Mouse (Mus musculus): Measurements from ENCODE around the gene Cnih3. TPM values are rescaled to one million over a fixed set of nuclear protein-coding genes. Genes with fewer than 3 reads are reported as not detected.

Gene Cnih3
- polyA plus RNA-seq, 1 experiment from 2014 or later, result 0.18 TPM

- H3K4me2 ChIP-seq (ENCODE audit: low read length), result no peak overlapping the region
- no peak overlapping the region for H3K4me3 ChIP-seq (ENCODE audit: control insufficient read depth in 1 of 2, insufficient read depth in 1 of 2, low read depth in 1 of 2, low read length in 2 of 2)
- 55% methylated on average over 7 of the region's 7 CpGs for WGBS
- H3K9ac ChIP-seq (ENCODE audit: low read length), result no peak overlapping the region
- no peak for ATAC-seq (ENCODE audit: insufficient number of reproducible peaks, insufficient read depth, low FRiP score, low read depth)
- no peaks in the 10 kb centered on the region for H3K27me3 ChIP-seq (ENCODE audit: control insufficient read depth, insufficient read depth, low read length)
- peaks cover 17 to 38% of the 10 kb centered on the region in 2 experiments for H3K4me1 ChIP-seq (ENCODE audit: control insufficient read depth in 2 of 2, insufficient read depth in 2 of 2, low read length in 2 of 2)
- H3K27ac ChIP-seq (replicated peaks in 1 of 2; ENCODE audit: control insufficient read depth in 1 of 2, insufficient read depth in 1 of 2, low read depth in 2 of 2, low read length in 2 of 2), result peak overlapping the region; percentile 18 to 58; a peak in 3 of 4 replicates
- no peaks in the 10 kb centered on the region for H3K36me3 ChIP-seq (ENCODE audit: control insufficient read depth, insufficient read depth, low read length)
- no peaks in the 10 kb centered on the region for H3K9me3 ChIP-seq (ENCODE audit: control insufficient read depth, low read length)
These were observed 89.3 kb downstream of the Cnih3 start for GRCm38 (mm10) chr1:181441654-181442241.

GRCm38 (mm10) chr1:181445041-181445440 is 92.6 kb downstream of the Cnih3 start:
- 89% methylated on average over 5 of the region's 5 CpGs for WGBS
- Histone ChIP-seq H3K4me1 (ENCODE audit: control insufficient read depth in 2 of 2, insufficient read depth in 2 of 2, low read length in 2 of 2) (peaks cover 33 to 57% of the 10 kb centered on the region in 2 experiments), H3K9ac (ENCODE audit: low read length) (no peak overlapping the region), H3K27ac (replicated peaks in 1 of 2; ENCODE audit: control insufficient read depth in 1 of 2, insufficient read depth in 1 of 2, low read depth in 2 of 2, low read length in 2 of 2) (no peak overlapping the region; a peak in 1 of 4 replicates), H3K27me3 (ENCODE audit: control insufficient read depth, insufficient read depth, low read length) (no peaks in the 10 kb centered on the region), H3K9me3 (ENCODE audit: control insufficient read depth, low read length) (no peaks in the 10 kb centered on the region), H3K4me2 (ENCODE audit: low read length) (no peak overlapping the region), H3K4me3 (ENCODE audit: control insufficient read depth in 1 of 2, insufficient read depth in 1 of 2, low read depth in 1 of 2, low read length in 2 of 2) (no peak overlapping the region), H3K36me3 (ENCODE audit: control insufficient read depth, insufficient read depth, low read length) (no peaks in the 10 kb centered on the region)
- ATAC-seq (ENCODE audit: insufficient number of reproducible peaks, insufficient read depth, low FRiP score, low read depth), result no peak

GRCm38 (mm10) chr1:181445630-181446257 is 93.3 kb downstream of the Cnih3 start:
- H3K27ac ChIP-seq (replicated peaks in 1 of 2; ENCODE audit: control insufficient read depth in 1 of 2, insufficient read depth in 1 of 2, low read depth in 2 of 2, low read length in 2 of 2), result peak overlapping the region; percentile 91 to 92
- WGBS, result 8% methylated on average over 1 of the region's 1 CpGs
- no peak for ATAC-seq (ENCODE audit: insufficient number of reproducible peaks, insufficient read depth, low FRiP score, low read depth)
- H3K36me3 ChIP-seq (ENCODE audit: control insufficient read depth, insufficient read depth, low read length), result no peaks in the 10 kb centered on the region
- no peaks in the 10 kb centered on the region for H3K9me3 ChIP-seq (ENCODE audit: control insufficient read depth, low read length)
- peak overlapping the region; percentile 42; the same call in 1 of the 2 replicates for H3K4me2 ChIP-seq (ENCODE audit: low read length)
- peaks cover 33 to 53% of the 10 kb centered on the region in 2 experiments for H3K4me1 ChIP-seq (ENCODE audit: control insufficient read depth in 2 of 2, insufficient read depth in 2 of 2, low read length in 2 of 2)
- no peak overlapping the region for H3K4me3 ChIP-seq (ENCODE audit: control insufficient read depth in 1 of 2, insufficient read depth in 1 of 2, low read depth in 1 of 2, low read length in 2 of 2)
- no peaks in the 10 kb centered on the region for H3K27me3 ChIP-seq (ENCODE audit: control insufficient read depth, insufficient read depth, low read length)
- H3K9ac ChIP-seq (ENCODE audit: low read length), result no peak overlapping the region

- WGBS, result 3% methylated on average over 6 of the region's 6 CpGs
- H3K27ac ChIP-seq (replicated peaks in 1 of 2; ENCODE audit: control insufficient read depth in 1 of 2, insufficient read depth in 1 of 2, low read depth in 2 of 2, low read length in 2 of 2), result peak overlapping the region; percentile 91 to 92
- H3K9me3 ChIP-seq (ENCODE audit: control insufficient read depth, low read length), result no peaks in the 10 kb centered on the region
- peaks cover 26 to 44% of the 10 kb centered on the region in 2 experiments for H3K4me1 ChIP-seq (ENCODE audit: control insufficient read depth in 2 of 2, insufficient read depth in 2 of 2, low read length in 2 of 2)
- peak overlapping the region; percentile 44; the same call in 1 of the 2 replicates for H3K9ac ChIP-seq (ENCODE audit: low read length)
- H3K4me2 ChIP-seq (ENCODE audit: low read length), result peak overlapping the region; percentile 42
- H3K36me3 ChIP-seq (ENCODE audit: control insufficient read depth, insufficient read depth, low read length), result no peaks in the 10 kb centered on the region
- H3K27me3 ChIP-seq (ENCODE audit: control insufficient read depth, insufficient read depth, low read length), result no peaks in the 10 kb centered on the region
- ATAC-seq (ENCODE audit: insufficient number of reproducible peaks, insufficient read depth, low FRiP score, low read depth), result peak; percentile 75
- H3K4me3 ChIP-seq (ENCODE audit: control insufficient read depth in 1 of 2, insufficient read depth in 1 of 2, low read depth in 1 of 2, low read length in 2 of 2), result no peak overlapping the region
These were observed 94.2 kb downstream of the Cnih3 start for GRCm38 (mm10) chr1:181446591-181447114.

- H3K4me2 ChIP-seq (ENCODE audit: low read length), result no peak overlapping the region
- H3K36me3 ChIP-seq (ENCODE audit: control insufficient read depth, insufficient read depth, low read length), result no peaks in the 10 kb centered on the region
- H3K27ac ChIP-seq (replicated peaks in 1 of 2; ENCODE audit: control insufficient read depth in 1 of 2, insufficient read depth in 1 of 2, low read depth in 2 of 2, low read length in 2 of 2), result peak overlapping the region in 1 of 2 experiments; percentile 92; a peak in 2 of 4 replicates
- H3K9ac ChIP-seq (ENCODE audit: low read length), result no peak overlapping the region
- no peaks in the 10 kb centered on the region for H3K27me3 ChIP-seq (ENCODE audit: control insufficient read depth, insufficient read depth, low read length)
- H3K9me3 ChIP-seq (ENCODE audit: control insufficient read depth, low read length), result no peaks in the 10 kb centered on the region
- WGBS, result 76% methylated on average over 4 of the region's 4 CpGs
- no peak overlapping the region for H3K4me3 ChIP-seq (ENCODE audit: control insufficient read depth in 1 of 2, insufficient read depth in 1 of 2, low read depth in 1 of 2, low read length in 2 of 2)
- H3K4me1 ChIP-seq (ENCODE audit: control insufficient read depth in 2 of 2, insufficient read depth in 2 of 2, low read length in 2 of 2), result peaks cover 26 to 36% of the 10 kb centered on the region in 2 experiments
- ATAC-seq (ENCODE audit: insufficient number of reproducible peaks, insufficient read depth, low FRiP score, low read depth), result no peak
These were observed 95.1 kb downstream of the Cnih3 start for GRCm38 (mm10) chr1:181447576-181447975.

GRCm38 (mm10) chr1:181448041-181448440 is 95.6 kb downstream of the Cnih3 start:
- whole genome bisulfite sequencing, result 37% methylated on average over 7 of the region's 7 CpGs
- no peak for ATAC-seq (ENCODE audit: insufficient number of reproducible peaks, insufficient read depth, low FRiP score, low read depth)
- Histone ChIP-seq H3K4me1 (ENCODE audit: control insufficient read depth in 2 of 2, insufficient read depth in 2 of 2, low read length in 2 of 2) (peaks cover 26 to 36% of the 10 kb centered on the region in 2 experiments), H3K4me2 (ENCODE audit: low read length) (no peak overlapping the region), H3K9ac (ENCODE audit: low read length) (no peak overlapping the region), H3K36me3 (ENCODE audit: control insufficient read depth, insufficient read depth, low read length) (no peaks in the 10 kb centered on the region), H3K27ac (replicated peaks in 1 of 2; ENCODE audit: control insufficient read depth in 1 of 2, insufficient read depth in 1 of 2, low read depth in 2 of 2, low read length in 2 of 2) (peak overlapping the region; percentile 3 to 92; a peak in 2 of 4 replicates), H3K4me3 (ENCODE audit: control insufficient read depth in 1 of 2, insufficient read depth in 1 of 2, low read depth in 1 of 2, low read length in 2 of 2) (no peak overlapping the region), H3K9me3 (ENCODE audit: control insufficient read depth, low read length) (no peaks in the 10 kb centered on the region), H3K27me3 (ENCODE audit: control insufficient read depth, insufficient read depth, low read length) (no peaks in the 10 kb centered on the region)

- Histone ChIP-seq H3K4me1 (ENCODE audit: control insufficient read depth in 2 of 2, insufficient read depth in 2 of 2, low read length in 2 of 2) (peaks cover 3 to 6% of the 10 kb centered on the region in 2 experiments), H3K4me3 (ENCODE audit: control insufficient read depth in 1 of 2, insufficient read depth in 1 of 2, low read depth in 1 of 2, low read length in 2 of 2) (no peak overlapping the region), H3K9me3 (ENCODE audit: control insufficient read depth, low read length) (no peaks in the 10 kb centered on the region), H3K4me2 (ENCODE audit: low read length) (no peak overlapping the region), H3K27me3 (ENCODE audit: control insufficient read depth, insufficient read depth, low read length) (no peaks in the 10 kb centered on the region), H3K27ac (replicated peaks in 1 of 2; ENCODE audit: control insufficient read depth in 1 of 2, insufficient read depth in 1 of 2, low read depth in 2 of 2, low read length in 2 of 2) (no peak overlapping the region), H3K9ac (ENCODE audit: low read length) (no peak overlapping the region), H3K36me3 (ENCODE audit: control insufficient read depth, insufficient read depth, low read length) (no peaks in the 10 kb centered on the region)
- WGBS, result 56% methylated on average over 6 of the region's 6 CpGs
- ATAC-seq (ENCODE audit: insufficient number of reproducible peaks, insufficient read depth, low FRiP score, low read depth), result no peak
These were observed 100.7 kb downstream of the Cnih3 start for GRCm38 (mm10) chr1:181453106-181453505.
